Mouse (Mus musculus): Measurements from ENCODE around the gene Cd164. TPM values are rescaled to one million over a fixed set of nuclear protein-coding genes. Genes with fewer than 3 reads are reported as not detected.

The Cd164 gene
- polyA plus RNA-seq, 1 experiment from 2014 or later = 225 TPM

DNA sequence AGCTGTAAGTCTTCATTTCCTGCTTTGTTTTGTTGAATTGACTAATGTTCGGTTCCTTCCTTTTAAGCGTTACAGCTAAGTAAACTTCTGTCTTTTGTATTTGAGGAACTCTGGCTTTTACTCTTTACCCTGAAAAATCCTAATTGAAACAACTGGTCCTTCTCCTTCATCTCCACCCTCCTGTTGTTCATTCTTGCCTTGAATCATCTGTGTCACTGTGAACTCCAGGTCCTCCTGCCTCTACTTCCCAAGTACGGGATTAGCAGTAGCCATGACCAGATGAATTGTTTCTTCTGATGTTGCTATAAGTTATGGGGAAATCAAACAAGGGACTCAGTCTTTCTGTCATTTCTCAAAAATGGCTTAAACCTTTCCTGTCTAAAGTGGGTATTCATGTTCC lies 4.2 kb downstream of the Cd164 start:
- no peak for ATAC-seq (ENCODE audit: insufficient number of reproducible peaks, insufficient read depth, low FRiP score, low read depth)
- H3K4me3 ChIP-seq (ENCODE audit: control insufficient read depth in 1 of 2, insufficient read depth in 1 of 2, low read depth in 1 of 2, low read length in 2 of 2) = no peak overlapping the region
- no peak overlapping the region for H3K4me2 ChIP-seq (ENCODE audit: low read length)
- peaks cover 56% of the 10 kb centered on the region for H3K36me3 ChIP-seq (ENCODE audit: control insufficient read depth, insufficient read depth, low read length)
- H3K27ac ChIP-seq (replicated peaks in 1 of 2; ENCODE audit: control insufficient read depth in 1 of 2, insufficient read depth in 1 of 2, low read depth in 2 of 2, low read length in 2 of 2) = no peak overlapping the region
- peaks cover 5 to 28% of the 10 kb centered on the region in 2 experiments; a peak in 3 of 4 replicates for H3K4me1 ChIP-seq (ENCODE audit: control insufficient read depth in 2 of 2, insufficient read depth in 2 of 2, low read length in 2 of 2)
- no peaks in the 10 kb centered on the region for H3K9me3 ChIP-seq (ENCODE audit: control insufficient read depth, low read length)
- H3K27me3 ChIP-seq (ENCODE audit: control insufficient read depth, insufficient read depth, low read length) = no peaks in the 10 kb centered on the region
- no peak overlapping the region for H3K9ac ChIP-seq (ENCODE audit: low read length)
- 84% methylated on average over 3 of the region's 3 CpGs for WGBS

DNA sequence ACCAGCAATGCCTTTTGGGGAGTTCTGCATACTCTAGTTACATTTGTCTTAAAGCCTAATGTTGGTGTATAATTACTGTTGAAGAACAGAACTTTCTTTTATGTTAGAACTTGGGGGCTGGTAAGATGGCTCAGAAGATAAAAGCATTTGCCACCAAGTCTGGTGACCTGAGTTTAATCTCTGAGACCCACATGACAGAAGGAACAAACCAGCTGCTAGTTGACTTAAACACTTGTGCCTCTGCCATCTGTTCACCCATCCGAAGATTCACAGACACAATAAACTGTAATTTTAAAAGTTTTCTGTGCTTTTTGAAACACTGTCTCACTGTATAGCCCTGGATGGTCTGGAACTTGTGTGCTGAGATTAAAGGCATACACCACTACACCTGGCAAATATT lies 6.5 kb downstream of the Cd164 start:
- Histone ChIP-seq H3K9ac (ENCODE audit: low read length) (no peak overlapping the region), H3K27ac (replicated peaks in 1 of 2; ENCODE audit: control insufficient read depth in 1 of 2, insufficient read depth in 1 of 2, low read depth in 2 of 2, low read length in 2 of 2) (no peak overlapping the region), H3K4me1 (ENCODE audit: control insufficient read depth in 2 of 2, insufficient read depth in 2 of 2, low read length in 2 of 2) (peaks cover 5 to 28% of the 10 kb centered on the region in 2 experiments; a peak in 3 of 4 replicates), H3K4me2 (ENCODE audit: low read length) (no peak overlapping the region), H3K27me3 (ENCODE audit: control insufficient read depth, insufficient read depth, low read length) (no peaks in the 10 kb centered on the region), H3K9me3 (ENCODE audit: control insufficient read depth, low read length) (no peaks in the 10 kb centered on the region), H3K36me3 (ENCODE audit: control insufficient read depth, insufficient read depth, low read length) (peaks cover 77% of the 10 kb centered on the region), H3K4me3 (ENCODE audit: control insufficient read depth in 1 of 2, insufficient read depth in 1 of 2, low read depth in 1 of 2, low read length in 2 of 2) (no peak overlapping the region)
- no peak for ATAC-seq (ENCODE audit: insufficient number of reproducible peaks, insufficient read depth, low FRiP score, low read depth)
- WGBS = 88% methylated on average over 1 of the region's 1 CpGs

DNA sequence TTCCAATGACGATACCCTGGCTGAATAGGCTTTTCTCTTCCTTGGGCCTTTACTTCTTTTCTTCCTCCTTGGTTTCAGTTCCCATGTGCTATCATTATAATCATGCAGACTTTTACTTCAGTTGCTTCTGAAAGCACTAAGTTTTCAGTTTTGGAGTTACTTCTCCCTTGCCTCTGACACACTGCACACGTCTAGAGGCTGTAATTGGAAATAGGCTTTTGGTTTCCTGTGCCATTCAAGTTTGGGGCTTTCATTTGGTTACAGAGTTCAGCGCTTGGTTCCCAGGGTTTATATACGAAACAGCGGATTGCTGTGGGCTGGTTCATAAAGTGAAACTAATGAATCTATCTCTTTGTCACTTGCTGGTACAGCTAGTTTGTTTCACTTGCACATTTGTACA lies 10.8 kb downstream of the Cd164 start:
- H3K36me3 ChIP-seq (ENCODE audit: control insufficient read depth, insufficient read depth, low read length) = peaks cover 86% of the 10 kb centered on the region
- no peak for ATAC-seq (ENCODE audit: insufficient number of reproducible peaks, insufficient read depth, low FRiP score, low read depth)
- no peaks in the 10 kb centered on the region for H3K9me3 ChIP-seq (ENCODE audit: control insufficient read depth, low read length)

DNA sequence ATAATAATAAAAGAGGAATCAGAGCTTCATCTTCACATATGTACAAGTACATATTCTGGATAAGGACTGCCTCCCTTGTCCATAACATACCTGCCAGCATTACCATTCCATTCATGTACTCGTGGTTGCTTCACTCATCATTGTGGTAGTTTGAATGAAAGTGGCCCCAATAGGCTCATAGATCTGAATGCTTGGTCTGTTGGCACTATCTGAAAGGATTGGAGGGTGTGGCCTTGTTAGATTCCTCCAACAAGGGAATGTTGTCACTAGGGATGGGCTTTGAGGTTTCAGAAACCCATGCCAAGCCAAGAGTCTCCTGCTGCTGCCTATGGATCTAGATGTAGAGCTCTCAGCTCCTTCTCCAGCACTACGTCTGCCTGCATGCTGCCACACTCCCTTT lies 16.8 kb downstream of the Cd164 start:
- H3K9ac ChIP-seq (ENCODE audit: low read length) = no peak overlapping the region
- H3K27ac ChIP-seq (replicated peaks in 1 of 2; ENCODE audit: control insufficient read depth in 1 of 2, insufficient read depth in 1 of 2, low read depth in 2 of 2, low read length in 2 of 2) = no peak overlapping the region
- WGBS = 91% methylated on average over 2 of the region's 2 CpGs
- H3K4me1 ChIP-seq (ENCODE audit: control insufficient read depth in 2 of 2, insufficient read depth in 2 of 2, low read length in 2 of 2) = no peaks in the 10 kb centered on the region
- H3K36me3 ChIP-seq (ENCODE audit: control insufficient read depth, insufficient read depth, low read length) = peaks cover 66% of the 10 kb centered on the region
- H3K4me3 ChIP-seq (ENCODE audit: control insufficient read depth in 1 of 2, insufficient read depth in 1 of 2, low read depth in 1 of 2, low read length in 2 of 2) = no peak overlapping the region
- ATAC-seq (ENCODE audit: insufficient number of reproducible peaks, insufficient read depth, low FRiP score, low read depth) = no peak
- H3K4me2 ChIP-seq (ENCODE audit: low read length) = no peak overlapping the region
- no peaks in the 10 kb centered on the region for H3K27me3 ChIP-seq (ENCODE audit: control insufficient read depth, insufficient read depth, low read length)
- no peaks in the 10 kb centered on the region for H3K9me3 ChIP-seq (ENCODE audit: control insufficient read depth, low read length)

More for the DNA sequence above, 10.8 kb downstream of the Cd164 start:
- no peak overlapping the region for H3K4me2 ChIP-seq (ENCODE audit: low read length)
- H3K4me3 ChIP-seq (ENCODE audit: control insufficient read depth in 1 of 2, insufficient read depth in 1 of 2, low read depth in 1 of 2, low read length in 2 of 2) = no peak overlapping the region
- H3K27ac ChIP-seq (replicated peaks in 1 of 2; ENCODE audit: control insufficient read depth in 1 of 2, insufficient read depth in 1 of 2, low read depth in 2 of 2, low read length in 2 of 2) = no peak overlapping the region
- WGBS = 91% methylated on average over 5 of the region's 5 CpGs
- no peaks in the 10 kb centered on the region for H3K4me1 ChIP-seq (ENCODE audit: control insufficient read depth in 2 of 2, insufficient read depth in 2 of 2, low read length in 2 of 2)
- H3K27me3 ChIP-seq (ENCODE audit: control insufficient read depth, insufficient read depth, low read length) = no peaks in the 10 kb centered on the region
- H3K9ac ChIP-seq (ENCODE audit: low read length) = no peak overlapping the region

DNA sequence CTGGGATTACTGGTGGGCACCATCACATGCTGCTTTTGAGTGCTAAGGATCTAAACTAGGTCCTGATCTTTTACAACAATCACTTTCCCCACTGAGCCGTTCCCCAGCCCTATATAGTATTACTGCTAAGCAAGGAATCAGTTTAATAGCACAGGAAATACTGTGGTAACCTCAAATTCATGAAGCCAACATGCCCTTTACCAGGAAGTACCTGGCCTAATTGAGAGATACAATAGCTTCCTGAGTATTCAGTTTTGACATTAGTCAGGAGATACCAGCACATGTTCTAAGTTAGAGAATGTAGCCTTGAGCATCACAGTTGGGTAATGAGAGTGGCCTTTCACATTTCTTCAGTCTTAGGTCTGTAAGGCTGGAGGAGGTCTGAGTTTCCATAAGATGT lies 17.5 kb downstream of the Cd164 start:
- H3K36me3 ChIP-seq (ENCODE audit: control insufficient read depth, insufficient read depth, low read length) = peaks cover 59% of the 10 kb centered on the region
- no peak overlapping the region for H3K4me3 ChIP-seq (ENCODE audit: control insufficient read depth in 1 of 2, insufficient read depth in 1 of 2, low read depth in 1 of 2, low read length in 2 of 2)
- no peak for ATAC-seq (ENCODE audit: insufficient number of reproducible peaks, insufficient read depth, low FRiP score, low read depth)
- no peaks in the 10 kb centered on the region for H3K9me3 ChIP-seq (ENCODE audit: control insufficient read depth, low read length)
- H3K4me1 ChIP-seq (ENCODE audit: control insufficient read depth in 2 of 2, insufficient read depth in 2 of 2, low read length in 2 of 2) = no peaks in the 10 kb centered on the region
- WGBS = 98% methylated on average over 1 of the region's 1 CpGs
- H3K27me3 ChIP-seq (ENCODE audit: control insufficient read depth, insufficient read depth, low read length) = no peaks in the 10 kb centered on the region
- H3K9ac ChIP-seq (ENCODE audit: low read length) = no peak overlapping the region
- H3K27ac ChIP-seq (replicated peaks in 1 of 2; ENCODE audit: control insufficient read depth in 1 of 2, insufficient read depth in 1 of 2, low read depth in 2 of 2, low read length in 2 of 2) = no peak overlapping the region
- no peak overlapping the region for H3K4me2 ChIP-seq (ENCODE audit: low read length)

DNA sequence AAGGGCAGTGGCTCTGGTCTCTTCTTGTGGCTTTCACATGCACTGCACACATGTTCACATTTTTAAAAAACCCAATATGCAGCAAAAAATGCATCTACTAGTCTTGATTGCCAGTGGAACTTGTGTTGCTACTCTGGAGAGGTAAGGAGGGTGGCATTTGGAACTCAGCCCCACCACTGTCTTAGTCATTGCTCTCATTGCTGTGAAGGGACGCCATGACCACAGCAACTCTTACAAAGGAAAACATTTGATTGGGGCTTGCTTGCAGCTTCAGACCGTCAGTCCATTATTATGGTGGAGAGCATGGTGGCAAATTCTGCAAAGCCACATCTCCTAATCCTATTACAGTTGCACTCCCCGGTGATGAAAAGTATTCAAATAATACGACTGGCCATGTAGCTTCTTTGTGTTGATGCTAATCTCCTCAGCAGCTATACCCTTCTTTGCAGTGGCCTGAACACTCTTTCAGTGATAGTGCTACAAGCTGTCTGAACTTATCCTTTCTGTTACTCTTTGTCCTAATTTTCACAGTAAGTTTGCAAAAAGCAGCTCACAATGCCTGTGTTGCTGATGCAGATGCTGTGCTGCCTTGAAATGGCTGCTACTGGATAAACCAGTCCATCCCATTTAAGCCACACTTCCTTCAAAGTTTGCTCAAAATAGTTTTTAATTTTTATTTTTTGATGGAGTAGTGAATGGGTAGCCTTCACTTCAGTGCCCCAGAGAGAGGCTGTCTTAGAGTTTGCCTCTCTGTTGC lies 18.2 kb downstream of the Cd164 start:
- no peak overlapping the region for H3K4me3 ChIP-seq (ENCODE audit: control insufficient read depth in 1 of 2, insufficient read depth in 1 of 2, low read depth in 1 of 2, low read length in 2 of 2)
- no peak overlapping the region for H3K9ac ChIP-seq (ENCODE audit: low read length)
- ATAC-seq (ENCODE audit: insufficient number of reproducible peaks, insufficient read depth, low FRiP score, low read depth) = no peak
- WGBS = 91% methylated on average over 4 of the region's 4 CpGs
- no peaks in the 10 kb centered on the region for H3K27me3 ChIP-seq (ENCODE audit: control insufficient read depth, insufficient read depth, low read length)
- H3K4me2 ChIP-seq (ENCODE audit: low read length) = no peak overlapping the region
- H3K27ac ChIP-seq (replicated peaks in 1 of 2; ENCODE audit: control insufficient read depth in 1 of 2, insufficient read depth in 1 of 2, low read depth in 2 of 2, low read length in 2 of 2) = no peak overlapping the region
- H3K9me3 ChIP-seq (ENCODE audit: control insufficient read depth, low read length) = no peaks in the 10 kb centered on the region
- H3K4me1 ChIP-seq (ENCODE audit: control insufficient read depth in 2 of 2, insufficient read depth in 2 of 2, low read length in 2 of 2) = no peaks in the 10 kb centered on the region
- H3K36me3 ChIP-seq (ENCODE audit: control insufficient read depth, insufficient read depth, low read length) = peaks cover 58% of the 10 kb centered on the region

DNA sequence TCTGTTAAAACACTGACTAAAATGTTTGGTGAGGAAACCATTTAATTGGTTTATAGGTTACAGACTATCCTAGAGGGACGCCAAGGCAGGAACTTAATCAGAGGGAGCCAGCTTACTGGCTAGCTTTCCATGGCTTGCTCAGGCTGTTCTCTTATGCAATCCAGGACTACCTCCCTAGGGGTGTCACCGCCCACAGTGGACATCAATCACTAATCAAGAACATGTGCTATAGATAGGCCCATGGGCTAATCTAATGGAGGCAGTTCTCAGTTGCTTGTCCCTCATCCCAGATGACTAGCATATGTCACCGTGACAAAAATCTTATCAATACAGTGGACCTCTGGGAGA lies 18.7 kb downstream of the Cd164 start:
- Histone ChIP-seq H3K9ac (ENCODE audit: low read length) (no peak overlapping the region), H3K9me3 (ENCODE audit: control insufficient read depth, low read length) (no peaks in the 10 kb centered on the region), H3K4me2 (ENCODE audit: low read length) (no peak overlapping the region), H3K4me3 (ENCODE audit: control insufficient read depth in 1 of 2, insufficient read depth in 1 of 2, low read depth in 1 of 2, low read length in 2 of 2) (no peak overlapping the region), H3K27me3 (ENCODE audit: control insufficient read depth, insufficient read depth, low read length) (no peaks in the 10 kb centered on the region), H3K27ac (replicated peaks in 1 of 2; ENCODE audit: control insufficient read depth in 1 of 2, insufficient read depth in 1 of 2, low read depth in 2 of 2, low read length in 2 of 2) (no peak overlapping the region), H3K36me3 (ENCODE audit: control insufficient read depth, insufficient read depth, low read length) (peaks cover 52% of the 10 kb centered on the region), H3K4me1 (ENCODE audit: control insufficient read depth in 2 of 2, insufficient read depth in 2 of 2, low read length in 2 of 2) (no peaks in the 10 kb centered on the region)
- ATAC-seq (ENCODE audit: insufficient number of reproducible peaks, insufficient read depth, low FRiP score, low read depth) = no peak
- WGBS = 92% methylated on average over 3 of the region's 3 CpGs

DNA sequence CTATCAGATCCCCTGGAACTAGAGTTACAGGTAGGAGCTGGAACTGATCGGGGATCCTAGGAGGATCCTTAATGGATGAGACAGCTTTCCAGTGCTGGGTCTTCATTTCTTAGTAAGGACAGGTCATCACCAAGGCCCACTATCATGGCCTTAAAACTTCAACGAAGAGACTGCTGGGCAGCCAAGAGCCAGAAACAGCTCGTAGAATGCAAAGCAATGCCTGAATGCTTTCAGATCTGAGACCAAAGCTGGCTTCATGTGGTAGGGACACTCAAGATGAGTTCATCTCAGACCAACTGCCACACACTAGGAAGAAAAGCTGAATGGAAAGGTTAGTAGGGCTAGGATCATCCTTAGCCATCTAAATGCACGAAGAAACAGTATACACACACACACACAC lies 19.8 kb downstream of the Cd164 start:
- Histone ChIP-seq H3K9ac (ENCODE audit: low read length) (no peak overlapping the region), H3K27ac (replicated peaks in 1 of 2; ENCODE audit: control insufficient read depth in 1 of 2, insufficient read depth in 1 of 2, low read depth in 2 of 2, low read length in 2 of 2) (no peak overlapping the region), H3K36me3 (ENCODE audit: control insufficient read depth, insufficient read depth, low read length) (peaks cover 42% of the 10 kb centered on the region), H3K4me3 (ENCODE audit: control insufficient read depth in 1 of 2, insufficient read depth in 1 of 2, low read depth in 1 of 2, low read length in 2 of 2) (no peak overlapping the region), H3K4me1 (ENCODE audit: control insufficient read depth in 2 of 2, insufficient read depth in 2 of 2, low read length in 2 of 2) (no peaks in the 10 kb centered on the region), H3K27me3 (ENCODE audit: control insufficient read depth, insufficient read depth, low read length) (no peaks in the 10 kb centered on the region), H3K9me3 (ENCODE audit: control insufficient read depth, low read length) (no peaks in the 10 kb centered on the region), H3K4me2 (ENCODE audit: low read length) (no peak overlapping the region)
- WGBS = 92% methylated on average over 4 of the region's 4 CpGs
- ATAC-seq (ENCODE audit: insufficient number of reproducible peaks, insufficient read depth, low FRiP score, low read depth) = no peak

Data from heart, embryonic 14.5 days (tissue).